Mouse (Mus musculus): ENCODE data around the gene Tmem239.

- TF ChIP-seq CTCF (IDR thresholded peaks at IDR 0.05; ENCODE audit: low read depth) = no peak
- no peak for TF ChIP-seq EP300 (IDR thresholded peaks at IDR 0.05; ENCODE audit: low read depth)
Observed at GRCm38 (mm10) chr2:130439840-130440480, 33.7 kb downstream of the Tmem239 start.

Data from liver, postnatal 0 days (tissue).